Mouse (Mus musculus) gastrocnemius, postnatal 36 days (tissue): Measurements from ENCODE around the gene Abca12. TPM values are rescaled to one million over a fixed set of nuclear protein-coding genes. Genes with fewer than 3 reads are reported as not detected.

ENCODE experiments used
- DNase-seq, 2 experiments: peaks; one replicate each; pipeline ENCODE4 v3.0.0; 2022
- intact Hi-C: fragments of 180-260 bp; cut with DNase I; formaldehyde crosslinking; loops from one replicate; pipeline ENCODE4 v1.15.1; 2025
- long read RNA-seq, 2 experiments: library from polyadenylated mRNA; stranded (forward); transcript quantifications; one replicate each; pipeline ENCODE4 v2.0.0; 2021
- total RNA-seq, 2 experiments: library from RNA; stranded (reverse); gene quantifications; 2 replicates each; pipeline ENCODE4 v1.2.3; 2021

Abca12 gene
- total RNA-seq: not detected
- long read RNA-seq, experiment 1: 0 reads
- long read RNA-seq, experiment 2: 0 reads

- intact Hi-C loops: no loop called here
- DNase-seq: no peak
Measured at GRCm38 (mm10) chr1:71414810-71415209, at the start of gene Abca12. Gene Abca12 (minus strand): TSS chr1:71414910.

DNA sequence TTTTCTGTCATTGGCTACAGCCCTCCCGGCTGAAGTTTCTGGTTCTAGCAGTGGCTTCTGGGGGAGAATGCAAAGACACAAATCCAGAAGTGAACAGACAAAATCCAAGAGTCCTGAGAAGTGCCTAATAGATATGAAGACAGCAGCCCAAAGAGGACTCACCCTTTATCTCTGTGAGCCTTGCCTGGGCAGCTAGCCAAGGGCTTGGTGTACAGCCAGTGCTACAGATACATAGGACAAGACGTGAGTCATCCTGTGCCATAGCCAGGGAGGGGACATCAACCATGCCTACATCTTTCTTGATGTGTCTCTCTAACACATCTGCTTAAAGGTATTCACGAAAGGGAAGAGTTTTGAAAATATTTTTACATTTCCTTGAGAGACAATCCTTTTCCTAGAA, 43.3 kb upstream of the Abca12 start:
- intact Hi-C loops: no loop called here
- DNase-seq: no peak

- intact Hi-C loops: no loop called here
- DNase-seq: no peak
Measured at GRCm38 (mm10) chr1:71447424-71447823, 32.7 kb upstream of the Abca12 start.

GRCm38 (mm10) chr1:71421741-71422333, 7.1 kb upstream of the Abca12 start:
- intact Hi-C loops: no loop called here
- DNase-seq: no peak

DNA sequence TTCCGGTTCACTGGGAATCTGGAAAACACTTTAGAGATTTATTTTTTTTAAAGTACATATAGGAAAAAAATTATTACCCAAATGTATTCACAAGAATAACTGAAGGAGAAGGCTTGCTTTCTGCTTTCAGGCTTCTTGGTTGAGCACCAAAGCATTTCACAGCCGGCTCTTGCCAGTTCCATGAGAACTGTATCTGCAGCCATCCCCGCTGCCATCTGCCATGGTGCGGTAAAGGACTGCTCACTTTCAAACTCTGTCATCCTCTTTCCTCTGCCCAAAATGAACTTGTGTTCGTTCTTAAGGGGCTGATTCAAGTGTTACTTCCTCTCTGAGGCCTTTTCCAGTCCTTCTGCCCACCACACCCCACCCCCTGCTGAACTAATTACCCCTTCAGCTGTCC, 3.8 kb upstream of the Abca12 start:
- DNase-seq: no peak
- intact Hi-C loops: no loop called here

DNA sequence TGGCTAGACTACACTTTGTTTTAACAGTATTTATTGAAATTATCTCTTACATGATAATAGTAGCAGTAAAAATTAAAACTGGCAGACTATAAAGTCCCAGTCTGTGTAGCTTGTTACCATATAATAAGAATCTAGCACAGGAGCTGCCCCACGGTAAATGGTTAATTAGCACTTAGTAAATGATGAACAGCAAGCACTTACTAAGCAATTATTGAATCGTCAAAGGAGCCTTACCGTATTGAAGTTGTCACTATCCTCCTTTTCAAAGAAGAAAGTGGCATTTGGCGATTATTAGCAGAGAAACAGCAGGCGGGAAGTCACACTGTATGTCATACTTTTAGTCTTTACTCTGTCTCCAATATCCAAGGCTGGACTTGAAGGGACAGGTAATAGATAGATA, 3.2 kb upstream of the Abca12 start:
- DNase-seq: no peak
- intact Hi-C loops: no loop called here

GRCm38 (mm10) chr1:71414084-71414483, 626 bp downstream of the Abca12 start:
- DNase-seq: no peak
- intact Hi-C loops: no loop called here

- intact Hi-C loops: no loop called here
- no peak for DNase-seq
Measured at GRCm38 (mm10) chr1:71413114-71413513, 1.6 kb downstream of the Abca12 start.

DNA sequence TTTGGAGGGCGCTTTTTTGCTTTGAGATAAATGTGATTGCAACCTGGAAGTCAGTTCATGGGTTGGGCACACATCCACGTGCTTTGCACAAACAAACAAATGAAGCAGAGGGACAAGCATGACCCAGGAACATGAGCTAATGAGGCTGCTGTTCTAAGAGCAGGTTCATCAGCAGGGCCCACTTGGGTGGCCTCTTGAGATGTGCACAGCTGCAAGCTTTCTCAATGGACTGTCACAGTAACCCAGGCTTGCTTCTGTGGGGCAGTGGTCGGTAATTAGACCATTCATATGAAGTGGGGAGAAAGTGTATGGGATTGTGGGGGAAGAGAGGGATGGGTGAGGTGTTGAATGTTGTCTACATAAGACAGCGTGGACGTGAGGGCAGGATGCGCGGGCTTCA, 7.0 kb downstream of the Abca12 start:
- intact Hi-C loops: no loop called here
- no peak for DNase-seq

DNA sequence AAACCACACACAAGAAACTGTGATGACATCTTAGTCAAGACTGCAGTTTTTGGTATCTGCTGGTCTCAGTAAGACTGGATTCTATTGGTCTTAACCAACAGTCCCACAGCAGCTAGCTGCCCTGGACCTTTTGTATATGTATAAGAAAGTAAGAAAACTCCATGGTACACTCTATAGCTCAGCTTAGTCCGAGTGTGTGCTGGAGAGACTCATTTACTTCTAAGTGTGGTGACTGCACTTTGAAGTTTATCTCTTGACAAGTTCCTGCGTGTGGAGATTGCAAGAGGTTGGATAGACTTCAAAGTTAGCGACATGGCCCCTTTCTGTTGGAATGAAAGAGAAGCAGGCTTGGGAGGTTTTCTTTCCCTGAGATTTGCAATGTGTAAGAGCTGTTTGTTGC, 17.1 kb downstream of the Abca12 start:
- intact Hi-C loops: no loop called here
- no peak for DNase-seq

GRCm38 (mm10) chr1:71396105-71396504, 18.6 kb downstream of the Abca12 start:
- DNase-seq: no peak
- intact Hi-C loops: no loop called here

GRCm38 (mm10) chr1:71394177-71394576, 20.5 kb downstream of the Abca12 start:
- DNase-seq: no peak
- intact Hi-C loops: no loop called here

GRCm38 (mm10) chr1:71393489-71393888, 21.2 kb downstream of the Abca12 start:
- intact Hi-C loops: no loop called here
- no peak for DNase-seq

DNA sequence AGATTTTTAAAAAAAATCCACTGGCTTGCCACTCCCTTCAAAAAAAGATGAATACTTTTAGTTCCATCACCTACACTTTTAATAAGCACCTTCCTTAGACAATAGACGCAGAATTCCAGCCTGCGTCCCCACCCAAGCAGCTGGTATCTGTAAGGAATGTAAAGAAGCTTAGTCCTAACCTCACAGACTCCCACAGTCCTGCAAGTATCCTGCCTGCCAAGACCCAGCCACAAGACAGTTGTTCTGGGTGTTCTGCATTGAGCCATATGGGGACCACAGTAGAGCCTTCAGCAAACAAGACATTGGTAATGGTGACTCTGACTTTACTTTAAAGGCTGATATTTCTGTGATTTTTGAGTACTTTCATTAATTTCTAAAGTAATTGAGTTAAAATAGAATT, 22.2 kb downstream of the Abca12 start:
- intact Hi-C loops: no loop called here

DNA sequence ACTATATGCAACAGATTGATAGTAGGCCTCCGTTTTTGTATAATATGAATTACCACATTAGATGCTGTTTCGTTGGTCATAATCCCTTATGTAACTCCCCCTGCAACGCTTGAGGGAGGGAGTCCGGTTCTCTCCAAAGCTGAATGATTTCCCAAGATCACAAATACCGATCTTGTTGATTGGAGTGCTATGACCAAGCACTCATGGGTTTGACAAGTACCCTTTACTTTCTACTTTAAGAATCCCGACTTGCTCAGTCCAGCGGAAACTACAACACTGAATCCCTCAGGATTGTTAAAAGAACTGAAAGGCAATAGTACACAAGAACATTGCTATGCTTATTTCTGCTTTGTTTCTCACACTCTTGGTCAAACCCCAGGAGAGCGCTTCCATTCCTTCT, 28.1 kb downstream of the Abca12 start:
- DNase-seq: no peak
- intact Hi-C loops: no loop called here

More for the DNA sequence above, 22.2 kb downstream of the Abca12 start:
- no peak for DNase-seq

DNA sequence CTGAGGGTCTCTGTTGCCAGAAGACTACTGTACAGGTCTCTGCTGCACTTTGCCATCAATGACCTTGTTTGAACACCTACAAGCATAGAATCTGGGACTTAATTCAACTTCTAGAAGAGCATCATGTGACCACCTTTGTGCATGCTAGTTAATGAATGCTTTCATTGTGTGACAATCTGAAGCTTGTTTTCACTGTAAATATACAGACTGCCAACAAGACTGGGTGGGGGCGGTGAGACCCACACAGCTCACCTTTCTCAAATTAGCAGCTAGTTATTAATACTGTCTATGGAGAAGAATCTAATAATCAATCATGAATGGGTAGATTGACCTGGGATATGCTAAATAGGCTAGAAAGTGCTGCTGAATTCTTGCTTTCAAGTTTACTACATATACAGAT, 30.6 kb downstream of the Abca12 start:
- intact Hi-C loops: no loop called here

GRCm38 (mm10) chr1:71373090-71373489, 41.6 kb downstream of the Abca12 start:
- no peak for DNase-seq
- intact Hi-C loops: no loop called here

More for the DNA sequence above, 30.6 kb downstream of the Abca12 start:
- no peak for DNase-seq

- no peak for DNase-seq
- intact Hi-C loops: no loop called here
Measured at GRCm38 (mm10) chr1:71370266-71370665, 44.4 kb downstream of the Abca12 start.

GRCm38 (mm10) chr1:71367770-71368169, 46.9 kb downstream of the Abca12 start:
- intact Hi-C loops: no loop called here
- no peak for DNase-seq

GRCm38 (mm10) chr1:71342861-71343554, 71.7 kb downstream of the Abca12 start:
- DNase-seq: no peak
- intact Hi-C loops: no loop called here

- intact Hi-C loops: no loop called here
- no peak for DNase-seq
Measured at GRCm38 (mm10) chr1:71342261-71342594, 72.5 kb downstream of the Abca12 start.
